Mouse (Mus musculus) heart, embryonic 13.5 days (tissue): ENCODE measurements around the gene Col4a1. TPM values are rescaled to one million over a fixed set of nuclear protein-coding genes. Genes with fewer than 3 reads are reported as not detected.
A peak's percentile ranks its signal among the peaks of the same experiment; 100 is the strongest.

Source experiments
- ATAC-seq: fragments of 200-750 bp; cut with Nextera tagmentation; 2 replicates; pipeline ENCODE4 v1.8.0; 2017; ENCODE audit warnings: moderate TSS enrichment; ENCODE audit not compliant: insufficient number of reproducible peaks, low FRiP score, low TSS enrichment; ENCODE audit errors: extremely low read depth
- H3K27ac ChIP-seq: fragments of 300-500 bp; sonication (generic); replicated peaks from 2 replicates; pipeline ENCODE4 v1.5.1; 2015; ENCODE audit warnings: moderate library complexity, mild to moderate bottlenecking, inconsistent platforms
- H3K27me3 ChIP-seq: fragments of 300-500 bp; sonication (generic); replicated peaks from 2 replicates; pipeline ENCODE4 v1.6.1; 2015; ENCODE audit warnings: mild to moderate bottlenecking, inconsistent platforms
- H3K36me3 ChIP-seq: fragments of 300-500 bp; sonication (generic); 2 replicates; pipeline ENCODE4 v1.6.1; 2015; ENCODE audit warnings: mild to moderate bottlenecking, inconsistent platforms
- H3K4me1 ChIP-seq: fragments of 300-500 bp; sonication (generic); 2 replicates; pipeline ENCODE4 v1.6.1; 2015; ENCODE audit warnings: inconsistent platforms
- H3K4me2 ChIP-seq: fragments of 300-500 bp; sonication (generic); 2 replicates; pipeline ENCODE4 v1.6.1; 2015; ENCODE audit warnings: inconsistent platforms, mild to moderate bottlenecking, moderate library complexity
- H3K4me3 ChIP-seq: fragments of 300-500 bp; sonication (generic); 2 replicates; pipeline ENCODE4 v1.5.1; 2015; ENCODE audit warnings: moderate library complexity, mild to moderate bottlenecking, inconsistent platforms
- H3K9ac ChIP-seq: fragments of 300-500 bp; sonication (generic); 2 replicates; pipeline ENCODE4 v1.6.1; 2015; ENCODE audit warnings: inconsistent platforms, mild to moderate bottlenecking, moderate library complexity
- H3K9me3 ChIP-seq: fragments of 300-500 bp; sonication (generic); 2 replicates; pipeline ENCODE4 v1.6.1; 2016; ENCODE audit warnings: inconsistent platforms
- WGBS: fragments of 180-500 bp; shearing (Covaris S2); methylation state at CpG from one replicate; pipeline ENCODE4 v1.1.7; 2015; ENCODE audit warnings: mixed read lengths; 5-methylcytosine and 5-hydroxymethylcytosine counted together
- polyA plus RNA-seq: library from polyadenylated mRNA; unstranded; fragments of >200 nt; fragmentation: Nextera tagmentation; extraction: Ambion mirVana; gene quantifications from 2 replicates; pipeline ENCODE4 v1.2.1, GENCODE M21; 2015

Gene Col4a1
- polyA plus RNA-seq, 1 experiment from 2014 or later = 164 TPM

DNA sequence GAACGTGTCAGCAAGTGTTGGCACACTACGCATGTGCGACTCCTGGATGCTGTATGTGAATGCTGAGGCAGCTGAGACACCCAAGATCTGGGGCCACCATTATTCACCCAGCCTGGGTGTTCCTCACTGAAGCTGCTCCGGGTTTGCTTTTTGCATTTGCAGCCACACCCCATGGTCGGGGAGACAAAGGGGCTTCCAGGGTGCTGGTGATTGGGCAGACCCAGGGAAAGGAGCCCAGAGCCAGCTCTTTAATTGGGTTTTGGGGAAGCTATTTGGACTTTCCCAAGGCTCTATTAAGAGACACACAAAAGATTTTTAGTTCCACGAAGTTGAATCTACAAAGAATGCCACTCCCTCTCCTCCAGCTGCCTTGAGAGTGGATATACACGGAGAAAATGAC is 85.2 kb downstream of the Col4a1 start:
- Histone ChIP-seq H3K4me1 (peaks cover 3% of the 10 kb centered on the region; the same call in 1 of the 2 replicates), H3K4me3 (no peak overlapping the region), H3K9me3 (no peaks in the 10 kb centered on the region), H3K27ac (no peak overlapping the region), H3K4me2 (no peak overlapping the region), H3K27me3 (no peaks in the 10 kb centered on the region), H3K36me3 (peaks cover 93% of the 10 kb centered on the region), H3K9ac (no peak overlapping the region)
- WGBS = 66% methylated on average over 7 of the region's 7 CpGs
- ATAC-seq = no peak

DNA sequence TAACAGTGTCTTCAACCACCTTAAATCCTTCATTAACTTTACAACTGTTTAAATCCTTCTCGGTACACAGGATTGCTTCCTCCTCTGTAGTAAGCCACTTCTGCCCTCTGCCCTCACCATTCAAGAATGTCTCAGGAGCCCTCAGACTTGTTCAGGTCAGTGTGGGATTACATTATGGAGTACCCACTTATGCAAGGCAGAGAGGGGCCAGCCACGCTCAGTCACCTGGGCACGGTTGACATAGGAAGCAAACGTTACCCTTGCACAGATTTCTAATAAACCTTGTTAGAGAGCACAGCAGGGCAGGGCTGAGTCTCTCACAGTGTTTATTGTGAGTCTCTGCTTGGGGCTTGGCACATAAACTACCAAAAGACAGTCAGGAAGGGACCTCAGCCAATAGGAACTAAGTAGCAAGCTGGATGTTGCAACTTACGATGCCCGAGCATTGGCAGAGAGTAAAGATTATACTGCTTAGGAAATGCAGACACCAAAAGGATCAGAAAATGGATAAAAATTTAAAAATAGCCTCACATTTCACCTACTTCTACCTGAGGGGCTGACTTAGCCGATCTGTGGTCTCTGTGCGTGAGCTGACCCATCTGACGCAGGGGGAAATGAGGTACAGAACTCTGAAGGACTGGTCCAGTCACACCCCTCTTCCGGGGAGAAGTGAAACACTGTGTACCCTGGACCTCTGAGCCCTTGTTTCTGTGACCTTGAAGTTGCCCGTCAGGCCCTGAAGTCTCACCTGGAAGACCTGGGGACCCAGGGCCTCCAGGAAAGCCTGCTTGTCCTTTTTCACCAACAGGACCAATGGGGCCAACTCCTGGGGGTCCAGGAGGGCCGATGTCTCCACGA is 86.8 kb downstream of the Col4a1 start:
- Histone ChIP-seq H3K9me3 (no peaks in the 10 kb centered on the region), H3K4me1 (peaks cover 3% of the 10 kb centered on the region; the same call in 1 of the 2 replicates), H3K27ac (no peak overlapping the region), H3K4me2 (no peak overlapping the region), H3K27me3 (no peaks in the 10 kb centered on the region), H3K4me3 (no peak overlapping the region), H3K36me3 (peaks cover 93% of the 10 kb centered on the region), H3K9ac (no peak overlapping the region)
- ATAC-seq = no peak
- WGBS = 81% methylated on average over 13 of the region's 13 CpGs

DNA sequence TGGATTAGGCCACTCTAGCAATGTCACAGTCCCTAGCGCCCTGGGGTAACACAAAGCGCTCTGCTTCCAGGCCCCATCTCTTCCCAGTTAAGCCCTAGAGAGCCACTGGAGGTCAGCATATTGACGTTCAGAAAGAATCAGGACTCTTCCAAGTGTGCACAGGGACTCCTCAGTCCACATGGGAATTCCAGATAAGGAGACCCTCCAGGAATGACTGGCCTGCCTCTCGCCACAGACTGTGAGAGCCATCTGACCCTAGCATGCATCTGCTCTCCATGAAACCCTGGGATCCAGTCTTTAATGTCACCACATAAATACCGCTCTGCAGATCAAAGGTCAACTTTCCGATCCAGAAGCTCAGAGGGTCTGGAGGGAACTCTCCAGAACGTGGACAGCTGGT is 88.4 kb downstream of the Col4a1 start:
- 48% methylated on average over 7 of the region's 7 CpGs for WGBS
- Histone ChIP-seq H3K9me3 (no peaks in the 10 kb centered on the region), H3K36me3 (peaks cover 99% of the 10 kb centered on the region), H3K9ac (no peak overlapping the region), H3K27ac (no peak overlapping the region), H3K27me3 (no peaks in the 10 kb centered on the region), H3K4me3 (no peak overlapping the region), H3K4me1 (peaks cover 3% of the 10 kb centered on the region; the same call in 1 of the 2 replicates), H3K4me2 (no peak overlapping the region)
- ATAC-seq = no peak

DNA sequence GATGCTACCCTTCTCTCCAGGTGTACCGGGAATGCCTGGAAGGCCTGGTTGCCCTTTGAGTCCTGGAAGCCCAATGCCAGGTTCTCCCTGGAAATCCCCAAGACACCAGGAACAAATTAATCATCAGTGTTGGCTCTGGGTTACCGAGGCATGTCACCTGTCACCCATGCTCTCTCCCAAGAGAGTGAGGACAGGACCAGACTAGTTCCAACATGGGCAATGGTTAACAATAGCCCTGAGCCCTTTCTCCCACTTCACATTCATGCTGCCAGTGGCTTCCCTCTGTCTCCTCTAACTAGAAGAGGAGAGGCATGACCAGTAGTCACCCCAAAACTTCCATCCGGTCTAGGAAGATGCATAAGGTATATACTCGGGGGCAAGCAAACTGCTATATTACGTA is 91.3 kb downstream of the Col4a1 start:
- no peak overlapping the region for H3K4me2 ChIP-seq

DNA sequence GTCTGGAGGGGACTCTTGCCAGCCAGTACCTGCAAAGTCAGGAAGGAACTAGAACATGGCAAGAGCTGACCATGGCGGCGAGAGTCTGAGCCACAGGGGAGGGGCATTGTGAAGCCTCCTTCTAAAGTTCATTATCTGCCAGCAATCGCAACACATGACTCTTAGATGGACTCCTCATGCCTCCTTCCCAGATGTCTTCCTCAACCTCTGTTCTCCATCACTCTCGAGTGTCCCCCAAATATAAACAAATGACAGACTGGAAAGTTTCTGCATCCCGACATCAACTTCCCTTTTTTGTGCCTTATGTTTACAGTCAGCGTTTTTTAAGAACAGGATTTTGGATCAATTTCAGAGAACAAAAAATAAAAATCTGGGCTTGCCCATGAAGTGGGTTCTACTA is 93.3 kb downstream of the Col4a1 start:
- no peak overlapping the region for H3K27ac ChIP-seq
- H3K9me3 ChIP-seq = no peaks in the 10 kb centered on the region
- H3K4me3 ChIP-seq = no peak overlapping the region
- no peak overlapping the region for H3K9ac ChIP-seq
- peaks cover 7% of the 10 kb centered on the region for H3K4me1 ChIP-seq
- 79% methylated on average over 6 of the region's 6 CpGs for WGBS
- ATAC-seq = no peak
- H3K36me3 ChIP-seq = peaks cover 100% of the 10 kb centered on the region
- H3K4me2 ChIP-seq = no peak overlapping the region
- H3K27me3 ChIP-seq = no peaks in the 10 kb centered on the region

More for the DNA sequence above, 91.3 kb downstream of the Col4a1 start:
- H3K9ac ChIP-seq = no peak overlapping the region
- no peaks in the 10 kb centered on the region for H3K27me3 ChIP-seq
- peaks cover 99% of the 10 kb centered on the region for H3K36me3 ChIP-seq
- ATAC-seq = no peak
- H3K9me3 ChIP-seq = no peaks in the 10 kb centered on the region
- WGBS = 85% methylated on average over 5 of the region's 5 CpGs
- no peak overlapping the region for H3K27ac ChIP-seq
- no peak overlapping the region for H3K4me3 ChIP-seq
- H3K4me1 ChIP-seq = peaks cover 3% of the 10 kb centered on the region; the same call in 1 of the 2 replicates

DNA sequence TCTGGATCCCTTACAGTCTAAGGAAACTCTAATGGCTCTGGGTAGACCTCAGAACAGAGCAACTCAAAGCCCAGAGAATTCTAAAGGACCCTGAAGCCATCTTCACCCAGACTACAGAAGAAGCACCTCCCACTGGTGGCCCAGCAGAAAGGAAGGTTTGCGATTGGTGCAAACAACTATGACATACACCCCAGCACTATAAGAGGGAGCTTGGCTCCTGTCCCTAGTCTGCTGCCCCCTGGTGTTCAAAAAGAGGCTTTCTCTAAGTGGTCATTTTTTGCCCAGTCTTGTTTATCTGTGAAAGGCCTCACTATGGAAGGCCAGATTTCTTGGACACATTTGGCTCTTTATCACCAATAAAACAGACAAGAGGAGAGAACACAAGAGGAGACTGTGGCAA is 97.4 kb downstream of the Col4a1 start:
- Histone ChIP-seq H3K4me3 (no peak overlapping the region), H3K4me1 (peaks cover 5% of the 10 kb centered on the region), H3K9me3 (no peaks in the 10 kb centered on the region), H3K27ac (peak overlapping the region; percentile 5), H3K4me2 (no peak overlapping the region), H3K36me3 (peaks cover 100% of the 10 kb centered on the region), H3K9ac (peak overlapping the region; percentile 40; the same call in 1 of the 2 replicates), H3K27me3 (no peaks in the 10 kb centered on the region)
- ATAC-seq = no peak
- 40% methylated on average over 1 of the region's 1 CpGs for WGBS

DNA sequence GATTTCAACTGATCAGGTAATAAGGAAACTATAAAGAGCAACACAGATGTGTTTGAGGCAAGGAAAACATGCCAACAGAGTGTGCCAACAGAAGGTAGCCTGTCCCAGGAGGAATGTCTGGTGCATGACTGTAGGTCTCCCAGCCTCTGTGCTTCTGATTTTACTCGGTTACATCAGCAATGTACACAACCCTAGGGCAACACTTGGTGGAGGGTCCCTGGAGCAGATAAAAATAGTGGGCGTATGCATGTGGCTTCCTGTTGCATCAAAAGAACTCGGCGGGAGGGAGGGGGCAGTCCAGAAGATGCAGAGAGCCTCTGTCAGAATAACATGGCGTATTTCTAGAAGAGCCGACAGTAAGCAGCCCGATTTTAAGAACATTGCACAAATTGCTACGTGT is 106.1 kb downstream of the Col4a1 start:
- no peak overlapping the region for H3K9ac ChIP-seq
- H3K4me3 ChIP-seq = no peak overlapping the region
- peaks cover 100% of the 10 kb centered on the region for H3K36me3 ChIP-seq
- 65% methylated on average over 8 of the region's 8 CpGs for WGBS
- H3K4me2 ChIP-seq = no peak overlapping the region
- no peak for ATAC-seq
- H3K4me1 ChIP-seq = no peaks in the 10 kb centered on the region
- no peaks in the 10 kb centered on the region for H3K27me3 ChIP-seq
- H3K9me3 ChIP-seq = no peaks in the 10 kb centered on the region
- H3K27ac ChIP-seq = no peak overlapping the region

DNA sequence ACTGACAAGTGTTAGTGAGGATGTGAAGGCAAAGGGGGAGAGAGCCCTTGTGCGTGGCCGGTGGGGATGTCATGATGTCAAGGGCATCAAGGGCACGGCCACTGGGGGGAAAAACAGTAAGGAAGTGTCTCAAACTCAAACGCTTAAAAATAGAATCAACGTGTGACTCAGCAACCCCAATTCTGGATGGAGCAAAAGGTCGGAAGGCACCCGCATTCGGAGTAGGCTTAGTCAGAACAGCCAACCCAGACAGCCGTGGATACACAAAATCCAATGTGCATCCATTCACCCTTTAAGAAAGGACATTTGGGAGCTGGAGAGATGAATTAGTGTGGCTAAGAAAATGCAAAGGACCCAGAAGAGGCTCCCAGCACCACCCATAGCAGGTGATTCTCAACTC is 107.1 kb downstream of the Col4a1 start:
- no peak for ATAC-seq
- Histone ChIP-seq H3K9me3 (no peaks in the 10 kb centered on the region), H3K27me3 (no peaks in the 10 kb centered on the region), H3K36me3 (peaks cover 100% of the 10 kb centered on the region), H3K4me3 (no peak overlapping the region), H3K27ac (no peak overlapping the region), H3K4me2 (no peak overlapping the region), H3K4me1 (no peaks in the 10 kb centered on the region), H3K9ac (no peak overlapping the region)
- WGBS = 57% methylated on average over 9 of the region's 9 CpGs

DNA sequence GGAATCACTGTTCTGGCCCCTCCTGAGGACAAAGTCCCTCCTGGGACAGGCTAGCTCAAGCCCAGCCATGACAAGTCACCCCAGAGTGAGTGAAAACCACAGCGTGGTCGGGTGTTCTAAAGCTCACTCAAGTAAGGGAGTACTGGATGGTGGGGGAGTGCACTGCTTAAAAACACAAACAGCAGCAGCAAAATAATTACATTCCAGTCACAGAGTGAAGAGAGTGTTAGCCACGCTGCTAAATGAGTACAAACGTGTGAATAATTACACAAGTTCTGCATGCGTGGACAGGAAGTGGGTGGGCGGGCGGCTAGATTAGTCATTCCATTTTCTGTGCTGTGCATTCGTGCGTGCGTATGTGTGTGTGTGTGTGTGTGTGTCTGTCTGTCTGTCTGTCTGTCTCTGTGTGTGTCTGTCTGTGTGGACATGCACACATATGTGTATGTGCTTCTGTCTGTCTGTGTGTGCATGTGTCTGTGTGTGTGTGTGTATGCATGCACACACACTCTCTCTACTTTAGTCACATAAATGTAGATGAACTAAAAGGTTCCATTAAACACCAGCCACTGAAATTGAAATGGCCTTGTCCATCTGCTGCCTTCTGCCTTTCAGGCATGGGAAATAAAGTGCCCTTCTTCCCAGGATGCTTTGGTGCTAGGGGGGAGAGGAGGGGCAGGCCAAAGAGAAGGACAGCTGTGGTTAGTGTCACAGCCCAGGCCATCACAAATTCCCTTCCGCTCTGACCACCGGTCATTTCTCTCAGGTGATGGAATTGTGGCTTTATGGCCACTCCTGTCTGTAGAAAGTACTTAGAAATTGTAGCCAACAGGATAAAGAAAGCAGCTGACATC is 109.1 kb downstream of the Col4a1 start:
- 81% methylated on average over 12 of the region's 12 CpGs for WGBS
- H3K9ac ChIP-seq = no peak overlapping the region
- no peak for ATAC-seq
- H3K27ac ChIP-seq = no peak overlapping the region
- H3K4me3 ChIP-seq = no peak overlapping the region
- no peak overlapping the region for H3K4me2 ChIP-seq
- H3K9me3 ChIP-seq = no peaks in the 10 kb centered on the region
- peaks cover 100% of the 10 kb centered on the region for H3K36me3 ChIP-seq
- 0 out of 2 replicates have a peak, but pooled peaks cover 2% of the 10 kb centered on the region for H3K4me1 ChIP-seq
- H3K27me3 ChIP-seq = no peaks in the 10 kb centered on the region

DNA sequence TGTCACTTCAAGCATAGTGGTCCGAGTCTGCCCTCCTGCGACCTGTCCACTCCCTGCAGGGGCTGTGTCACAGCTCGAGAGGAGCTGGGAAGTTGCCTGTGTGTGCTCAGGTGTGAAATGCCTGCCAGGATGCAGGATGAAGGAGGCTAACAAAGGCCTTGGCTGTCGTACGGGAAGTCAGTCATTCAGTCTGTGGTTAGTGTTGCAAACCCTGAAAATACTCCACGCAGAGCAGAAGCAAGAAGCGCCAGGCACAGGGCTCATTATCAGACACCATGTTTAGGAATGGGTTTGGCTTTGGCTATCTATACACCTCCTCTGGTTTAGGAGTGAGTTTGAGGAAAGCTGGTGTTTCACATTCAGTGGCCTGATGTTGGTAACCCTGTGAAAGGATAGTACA is 114.0 kb downstream of the Col4a1 start:
- peaks cover 2% of the 10 kb centered on the region; the same call in 1 of the 2 replicates for H3K4me1 ChIP-seq
- no peak overlapping the region for H3K27ac ChIP-seq
- peaks cover 64% of the 10 kb centered on the region for H3K36me3 ChIP-seq
- H3K4me3 ChIP-seq = no peak overlapping the region
- H3K4me2 ChIP-seq = no peak overlapping the region
- no peaks in the 10 kb centered on the region for H3K9me3 ChIP-seq
- ATAC-seq = no peak
- no peaks in the 10 kb centered on the region for H3K27me3 ChIP-seq
- no peak overlapping the region for H3K9ac ChIP-seq
- 64% methylated on average over 7 of the region's 7 CpGs for WGBS

DNA sequence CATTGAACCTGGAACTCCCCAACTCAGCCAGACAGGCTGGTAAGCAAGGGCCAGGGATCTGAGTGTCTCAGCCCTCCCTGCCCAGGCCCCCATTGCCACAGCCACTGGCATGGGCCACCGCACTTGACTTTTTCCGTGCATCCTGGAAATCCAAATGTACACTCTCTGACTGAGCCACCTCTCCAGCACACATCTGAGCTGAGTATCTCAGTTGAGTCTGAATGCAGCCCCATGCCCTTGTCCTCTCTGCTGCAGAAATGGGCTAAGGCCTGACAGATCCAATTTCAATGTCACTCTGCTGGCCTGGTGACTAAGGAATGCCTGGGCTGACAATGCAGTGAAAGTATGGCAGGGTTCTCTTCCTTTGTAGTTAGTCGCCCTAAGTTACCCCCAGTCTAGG is 114.6 kb downstream of the Col4a1 start:
- H3K9me3 ChIP-seq = no peaks in the 10 kb centered on the region
- peak overlapping the region; percentile 45; the same call in 1 of the 2 replicates for H3K27ac ChIP-seq
- no peak overlapping the region for H3K4me3 ChIP-seq
- H3K9ac ChIP-seq = no peak overlapping the region
- H3K36me3 ChIP-seq = peaks cover 58% of the 10 kb centered on the region
- H3K4me1 ChIP-seq = peaks cover 3% of the 10 kb centered on the region
- WGBS = 65% methylated on average over 3 of the region's 3 CpGs
- H3K4me2 ChIP-seq = no peak overlapping the region
- no peak for ATAC-seq
- no peaks in the 10 kb centered on the region for H3K27me3 ChIP-seq
